Mouse (Mus musculus): ENCODE measurements at regions not wholly inside any gene's neighbourhood (a gene's known extent, or its start where the extent isn't known, plus 50 kb on each side); places are given as distances from the start of the nearest gene placed in this dataset.

GRCm38 (mm10) chr2:178698648-178699047 lies 268.3 kb downstream of the Cdh26 start:
- no peak for ATAC-seq (ENCODE audit: low FRiP score, low read depth)

GRCm38 (mm10) chr2:178700825-178701224 lies 270.5 kb downstream of the Cdh26 start:
- no peak for ATAC-seq (ENCODE audit: low FRiP score, low read depth)

More at GRCm38 (mm10) chr2:178698648-178699047, 268.3 kb downstream of the Cdh26 start:
- H3K4me2 ChIP-seq (replicated peaks): no peak overlapping the region
- WGBS: 50% methylated on average over 13 of the region's 13 CpGs
- no peaks in the 10 kb centered on the region for H3K9me3 ChIP-seq
- no peaks in the 10 kb centered on the region for H3K27me3 ChIP-seq
- H3K4me1 ChIP-seq: peaks cover 4% of the 10 kb centered on the region; the same call in 1 of the 2 replicates
- H3K9ac ChIP-seq: no peak overlapping the region
- H3K4me3 ChIP-seq: no peak overlapping the region
- no peak overlapping the region for H3K27ac ChIP-seq
- no peaks in the 10 kb centered on the region for H3K36me3 ChIP-seq

GRCm38 (mm10) chr2:178704510-178704909 lies 274.2 kb downstream of the Cdh26 start:
- no peak overlapping the region for H3K27ac ChIP-seq
- no peak overlapping the region for H3K4me2 ChIP-seq (replicated peaks)
- H3K27me3 ChIP-seq: 0 out of 2 replicates have a peak, but pooled peaks cover 3% of the 10 kb centered on the region
- ATAC-seq (ENCODE audit: low FRiP score, low read depth): no peak
- H3K9me3 ChIP-seq: no peaks in the 10 kb centered on the region
- WGBS: 79% methylated on average over 3 of the region's 3 CpGs
- H3K36me3 ChIP-seq: no peaks in the 10 kb centered on the region
- no peak overlapping the region for H3K9ac ChIP-seq
- no peak overlapping the region for H3K4me3 ChIP-seq
- H3K4me1 ChIP-seq: no peaks in the 10 kb centered on the region

More at GRCm38 (mm10) chr2:178700825-178701224, 270.5 kb downstream of the Cdh26 start:
- peaks cover 4% of the 10 kb centered on the region; the same call in 1 of the 2 replicates for H3K4me1 ChIP-seq
- 31% methylated on average over 3 of the region's 3 CpGs for WGBS
- H3K27ac ChIP-seq: no peak overlapping the region
- H3K36me3 ChIP-seq: no peaks in the 10 kb centered on the region
- H3K9me3 ChIP-seq: no peaks in the 10 kb centered on the region
- H3K4me2 ChIP-seq (replicated peaks): no peak overlapping the region
- no peak overlapping the region for H3K4me3 ChIP-seq
- no peak overlapping the region for H3K9ac ChIP-seq
- no peaks in the 10 kb centered on the region for H3K27me3 ChIP-seq

GRCm38 (mm10) chr2:178708649-178709048 lies 278.3 kb downstream of the Cdh26 start:
- Histone ChIP-seq H3K9me3 (no peaks in the 10 kb centered on the region), H3K36me3 (no peaks in the 10 kb centered on the region), H3K4me1 (no peaks in the 10 kb centered on the region), H3K4me3 (no peak overlapping the region), H3K4me2 (replicated peaks) (no peak overlapping the region), H3K27ac (no peak overlapping the region), H3K9ac (no peak overlapping the region), H3K27me3 (0 out of 2 replicates have a peak, but pooled peaks cover 3% of the 10 kb centered on the region)
- WGBS: 77% methylated on average over 2 of the region's 2 CpGs
- no peak for ATAC-seq (ENCODE audit: low FRiP score, low read depth)

- H3K9ac ChIP-seq: no peak overlapping the region
- H3K4me3 ChIP-seq: no peak overlapping the region
- WGBS: 71% methylated on average over 5 of the region's 5 CpGs
- H3K27me3 ChIP-seq: 0 out of 2 replicates have a peak, but pooled peaks cover 3% of the 10 kb centered on the region
- no peak overlapping the region for H3K27ac ChIP-seq
- no peaks in the 10 kb centered on the region for H3K9me3 ChIP-seq
- H3K4me1 ChIP-seq: no peaks in the 10 kb centered on the region
- no peak overlapping the region for H3K4me2 ChIP-seq (replicated peaks)
- ATAC-seq (ENCODE audit: low FRiP score, low read depth): no peak
- H3K36me3 ChIP-seq: no peaks in the 10 kb centered on the region
These were observed 279.0 kb downstream of the Cdh26 start for GRCm38 (mm10) chr2:178709192-178709881.

GRCm38 (mm10) chr2:178710001-178710400 lies 279.7 kb downstream of the Cdh26 start:
- ATAC-seq (ENCODE audit: low FRiP score, low read depth): no peak
- 90% methylated on average over 3 of the region's 3 CpGs for WGBS
- no peak overlapping the region for H3K9ac ChIP-seq

GRCm38 (mm10) chr2:178711587-178712080 lies 281.3 kb downstream of the Cdh26 start:
- no peaks in the 10 kb centered on the region for H3K4me1 ChIP-seq
- no peak overlapping the region for H3K27ac ChIP-seq
- H3K36me3 ChIP-seq: no peaks in the 10 kb centered on the region
- WGBS: 25% methylated on average over 5 of the region's 5 CpGs
- H3K4me2 ChIP-seq (replicated peaks): no peak overlapping the region
- no peaks in the 10 kb centered on the region for H3K27me3 ChIP-seq
- H3K4me3 ChIP-seq: no peak overlapping the region
- no peaks in the 10 kb centered on the region for H3K9me3 ChIP-seq
- no peak overlapping the region for H3K9ac ChIP-seq
- no peak for ATAC-seq (ENCODE audit: low FRiP score, low read depth)

More at GRCm38 (mm10) chr2:178710001-178710400, 279.7 kb downstream of the Cdh26 start:
- Histone ChIP-seq H3K4me3 (no peak overlapping the region), H3K36me3 (no peaks in the 10 kb centered on the region), H3K4me2 (replicated peaks) (no peak overlapping the region), H3K27ac (no peak overlapping the region), H3K9me3 (no peaks in the 10 kb centered on the region), H3K27me3 (0 out of 2 replicates have a peak, but pooled peaks cover 3% of the 10 kb centered on the region), H3K4me1 (no peaks in the 10 kb centered on the region)

GRCm38 (mm10) chr2:178712391-178712892 lies 282.1 kb downstream of the Cdh26 start:
- no peaks in the 10 kb centered on the region for H3K4me1 ChIP-seq
- H3K27ac ChIP-seq: no peak overlapping the region
- no peak overlapping the region for H3K4me3 ChIP-seq
- no peak overlapping the region for H3K4me2 ChIP-seq (replicated peaks)
- ATAC-seq (ENCODE audit: low FRiP score, low read depth): no peak
- H3K9me3 ChIP-seq: no peaks in the 10 kb centered on the region
- H3K36me3 ChIP-seq: no peaks in the 10 kb centered on the region
- H3K9ac ChIP-seq: no peak overlapping the region
- no peaks in the 10 kb centered on the region for H3K27me3 ChIP-seq
- WGBS: 53% methylated on average over 9 of the region's 9 CpGs

GRCm38 (mm10) chr2:178715500-178716245 lies 285.3 kb downstream of the Cdh26 start:
- ATAC-seq (ENCODE audit: low FRiP score, low read depth): no peak
- Histone ChIP-seq H3K27me3 (no peaks in the 10 kb centered on the region), H3K4me2 (replicated peaks) (no peak overlapping the region), H3K36me3 (no peaks in the 10 kb centered on the region), H3K9ac (no peak overlapping the region), H3K9me3 (no peaks in the 10 kb centered on the region), H3K4me3 (no peak overlapping the region), H3K27ac (no peak overlapping the region), H3K4me1 (no peaks in the 10 kb centered on the region)
- WGBS: 93% methylated on average over 5 of the region's 5 CpGs

GRCm38 (mm10) chr2:178718048-178718447 lies 287.7 kb downstream of the Cdh26 start:
- Histone ChIP-seq H3K9me3 (no peaks in the 10 kb centered on the region), H3K27ac (no peak overlapping the region), H3K27me3 (no peaks in the 10 kb centered on the region), H3K4me1 (no peaks in the 10 kb centered on the region), H3K9ac (no peak overlapping the region), H3K36me3 (no peaks in the 10 kb centered on the region), H3K4me2 (replicated peaks) (no peak overlapping the region), H3K4me3 (no peak overlapping the region)
- no peak for ATAC-seq (ENCODE audit: low FRiP score, low read depth)
- 79% methylated on average over 5 of the region's 5 CpGs for WGBS

- Histone ChIP-seq H3K4me2 (replicated peaks) (no peak overlapping the region), H3K9ac (no peak overlapping the region), H3K4me3 (no peak overlapping the region), H3K27ac (no peak overlapping the region), H3K36me3 (no peaks in the 10 kb centered on the region), H3K9me3 (no peaks in the 10 kb centered on the region), H3K4me1 (peaks cover 8% of the 10 kb centered on the region), H3K27me3 (no peaks in the 10 kb centered on the region)
- no peak for ATAC-seq (ENCODE audit: low FRiP score, low read depth)
- 59% methylated on average over 3 of the region's 3 CpGs for WGBS
These were observed 293.1 kb downstream of the Cdh26 start for GRCm38 (mm10) chr2:178723455-178723854.

- H3K4me3 ChIP-seq: no peak overlapping the region
- H3K4me1 ChIP-seq: peaks cover 15% of the 10 kb centered on the region
- H3K4me2 ChIP-seq (replicated peaks): no peak overlapping the region
- 0 out of 2 replicates have a peak, but pooled peaks cover 2% of the 10 kb centered on the region for H3K27me3 ChIP-seq
- H3K9ac ChIP-seq: no peak overlapping the region
- ATAC-seq (ENCODE audit: low FRiP score, low read depth): no peak
- 19% methylated on average over 5 of the region's 5 CpGs for WGBS
- no peak overlapping the region for H3K27ac ChIP-seq
- no peaks in the 10 kb centered on the region for H3K36me3 ChIP-seq
- no peaks in the 10 kb centered on the region for H3K9me3 ChIP-seq
These were observed 293.9 kb downstream of the Cdh26 start for GRCm38 (mm10) chr2:178724228-178724627.

Measured in limb, embryonic 13.5 days (tissue).